Comparison of ENCODE assay signal across 17 mouse cellular contexts in genomic region chr4:59224889-59225288, GRCm38 (mm10). TPM values are rescaled to one million over a fixed set of nuclear protein-coding genes. Genes with fewer than 3 reads are reported as not detected.
DNase-seq lines count a peak whose midpoint lies in the region; ATAC-seq lines count a peak whose summit lies in the region.
"Had no signal": no experiment of that assay in that cellular context is flagged by ENCODE, and none has a peak within 500 bp of the region (broad histone marks: within the 10 kb centered on the region; RNA-seq: fewer than 3 reads in every experiment).

No protein-coding gene starts in this region.

- H3K36me3 ChIP-seq in heart, embryonic 12.5 days, result peaks cover 35% of the 10 kb centered on the region
- H3K36me3 ChIP-seq in midbrain, embryonic 15.5 days (replicated peaks), result peaks cover 6% of the 10 kb centered on the region; the same call in 1 of the 2 replicates

- no peaks in the 10 kb centered on the region for H3K9me3 ChIP-seq in heart, embryonic 12.5 days (replicated peaks)
- H3K9me3 ChIP-seq in midbrain, embryonic 15.5 days, result no peaks in the 10 kb centered on the region
- H3K9me3 ChIP-seq: hindbrain, embryonic 12.5 days; liver, embryonic 13.5 days; neural tube, embryonic 15.5 days had no signal

- no peak overlapping the region for H3K27ac ChIP-seq in heart, embryonic 12.5 days (ENCODE audit: poor library complexity, severe bottlenecking)
- H3K27ac ChIP-seq in brown adipose tissue, adult 24 weeks (replicated peaks; ENCODE audit: low read depth, low read length), result peak overlapping the region; percentile 90
- no peak overlapping the region for H3K27ac ChIP-seq in midbrain, embryonic 15.5 days
- H3K27ac ChIP-seq: hindbrain, embryonic 12.5 days; neural tube, embryonic 15.5 days had no signal

- no peak overlapping the region for H3K9ac ChIP-seq in heart, embryonic 12.5 days
- H3K9ac ChIP-seq in midbrain, embryonic 15.5 days, result no peak overlapping the region
- H3K9ac ChIP-seq: hindbrain, embryonic 12.5 days; liver, embryonic 13.5 days; neural tube, embryonic 15.5 days had no signal

- no peaks in the 10 kb centered on the region for H3K27me3 ChIP-seq in heart, embryonic 12.5 days (replicated peaks)
- H3K27me3 ChIP-seq in midbrain, embryonic 15.5 days (replicated peaks), result no peaks in the 10 kb centered on the region
- H3K27me3 ChIP-seq: hindbrain, embryonic 12.5 days; liver, embryonic 13.5 days; neural tube, embryonic 15.5 days had no signal

- peak; percentile 95 for DNase-seq in heart, adult 11 months
- peak; percentile 71 for DNase-seq in 3T3-L1 (ENCODE audit: low read depth, low spot score)
- DNase-seq in heart, postnatal 25 days (ENCODE audit: low spot score), result peak; percentile 16
- no peak for DNase-seq in adrenal gland, postnatal 4 days (ENCODE audit: low spot score in 2 of 2)
- DNase-seq: adrenal gland, postnatal 25 days; cerebellum, adult 11-12 months; kidney, adult 8-10 months; liver, embryonic 13.5 days; right cerebral cortex, adult 18-20 months; thymus, postnatal 36 days had no signal

- intact Hi-C loops in heart, postnatal 25 days (cut with DNase I), result no loop called here

- no peak overlapping the region for H3K4me2 ChIP-seq in heart, embryonic 12.5 days
- no peak overlapping the region for H3K4me2 ChIP-seq in midbrain, embryonic 15.5 days
- H3K4me2 ChIP-seq: hindbrain, embryonic 12.5 days; liver, embryonic 13.5 days; neural tube, embryonic 15.5 days had no signal

- H3K4me3 ChIP-seq in heart, embryonic 12.5 days, result no peak overlapping the region
- no peak overlapping the region for H3K4me3 ChIP-seq in brown adipose tissue, adult 24 weeks (ENCODE audit: insufficient read depth, low read depth, low read length)
- no peak overlapping the region for H3K4me3 ChIP-seq in midbrain, embryonic 15.5 days
- H3K4me3 ChIP-seq: erythroblast, embryonic 14.5 days; hindbrain, embryonic 12.5 days; liver, embryonic 13.5 days; neural tube, embryonic 15.5 days had no signal

- ATAC-seq in heart, embryonic 12.5 days (ENCODE audit: insufficient number of reproducible peaks, low FRiP score), result no peak
- ATAC-seq in granulocyte monocyte progenitor cell, adult 5-6 weeks (replicated peaks; ENCODE audit: poor library complexity, severe bottlenecking), result no peak; the same call in 1 of the 2 replicates
- ATAC-seq in midbrain, embryonic 15.5 days (replicated peaks), result no peak

- 91% methylated on average over 4 of the region's 4 CpGs for WGBS in heart, embryonic 12.5 days
- WGBS in midbrain, embryonic 15.5 days, result 93% methylated on average over 4 of the region's 4 CpGs

- no peaks in the 10 kb centered on the region for H3K4me1 ChIP-seq in heart, embryonic 12.5 days (replicated peaks)
- peaks cover 22% of the 10 kb centered on the region for H3K4me1 ChIP-seq in brown adipose tissue, adult 24 weeks (ENCODE audit: control insufficient read depth, insufficient read depth, insufficient read length, low read length)
- no peaks in the 10 kb centered on the region for H3K4me1 ChIP-seq in midbrain, embryonic 15.5 days
- H3K4me1 ChIP-seq: hindbrain, embryonic 12.5 days; neural tube, embryonic 15.5 days had no signal

RNA-seq across cellular contexts. Expression of gene Ugcg, which starts 35.8 kb away (rescaled TPM):
- 12.3 and 12.5 TPM in 2 replicates for polyA plus RNA-seq in heart, embryonic 12.5 days (2016; fragmentation: Nextera tagmentation; extraction: Ambion mirVana)
- 5.9 and 7.0 TPM in 2 replicates for polyA plus RNA-seq in brown adipose tissue, adult 24 weeks (2012; ENCODE audit: insufficient read depth, insufficient read length, missing spikeins)
- 10 to 100 TPM; 14.4 to 15.1 TPM for total RNA-seq in heart, postnatal 25 days (2021)
- 10 to 100 TPM; 56.0 to 67.6 TPM for total RNA-seq in adrenal gland, postnatal 4 days (2021)
- 34.4 and 35.8 TPM in 2 replicates for total RNA-seq in granulocyte monocyte progenitor cell, adult 5-6 weeks (2014; fragmentation: Nextera tagmentation)
- 24.6 and 38.7 TPM in 2 replicates for total RNA-seq in granulocyte monocyte progenitor cell, adult 5-6 weeks (2017)
- polyA plus RNA-seq in midbrain, embryonic 15.5 days (2015; fragmentation: Nextera tagmentation; extraction: Ambion mirVana), result 17.3 and 20.0 TPM in 2 replicates

Comparison
In these comparisons a context has a peak if more than half of its experiments do, and no peak if none do; other contexts are left out.
1. DNase-seq: peak in heart, adult 11 months (single experiment), 3T3-L1 (single experiment) and heart, postnatal 25 days (single experiment); none in adrenal gland, postnatal 4 days (0 of 2).